Mouse (Mus musculus) bone marrow, adult 2 months (tissue): Measurements from ENCODE around the gene Gm5269.

ENCODE experiments used
- CTCF ChIP-seq: fragments of 200-500 bp; IDR thresholded peaks from 2 replicates; pipeline ENCODE4 v1.5.1; 2011; ENCODE audit warnings: low read length, control low read depth; ENCODE audit not compliant: control insufficient read depth, insufficient read depth
- POLR2A ChIP-seq: fragments of 200-500 bp; IDR thresholded peaks from 2 replicates; pipeline ENCODE4 v1.6.1; 2011; ENCODE audit warnings: low read depth, mild to moderate bottlenecking, control low read depth, low read length, borderline replicate concordance; ENCODE audit not compliant: control insufficient read depth

GRCm38 (mm10) chr1:45923306-45923705 is 33.2 kb upstream of the Gm5269 start:
- no peak for TF ChIP-seq CTCF
- TF ChIP-seq POLR2A: no peak
